Mouse (Mus musculus) thymus, postnatal 0 days (tissue): Measurements from ENCODE around the gene Rasl10a. TPM values are rescaled to one million over a fixed set of nuclear protein-coding genes. Genes with fewer than 3 reads are reported as not detected.

ENCODE experiments used
- microRNA-seq: library from miRNA; unstranded; fragments of <30 nt; microRNA quantifications from one replicate; pipeline ENCODE4, GENCODE M21; 2016; ENCODE audit warnings: borderline number of aligned reads
- polyA plus RNA-seq: library from polyadenylated mRNA; unstranded; fragments of >200 nt; fragmentation: Nextera tagmentation; extraction: Ambion mirVana; gene quantifications from 2 replicates; pipeline ENCODE4 v1.2.1, GENCODE M21; 2015

The Rasl10a gene
- polyA plus RNA-seq, 1 experiment from 2014 or later, result 4.2 TPM

Small RNAs within 50 kb of the gene (microRNA-seq; reads per million reads assigned to microRNA genes)
- not detected for gene Gm47296

Other genes starting within 250 kb of the Rasl10a start
- gene Nf2, start 208.6 kb upstream of the Rasl10a start, polyA plus RNA-seq, result 25.5 and 28.3 TPM in 2 replicates
- gene Nipsnap1, start 184.2 kb upstream of the Rasl10a start, polyA plus RNA-seq, result 46.8 and 50.8 TPM in 2 replicates
- 35.4 and 37.7 TPM in 2 replicates for gene Thoc5, start 162.8 kb upstream of the Rasl10a start, polyA plus RNA-seq
- 3.1 and 3.9 TPM in 2 replicates for gene Nefh, start 110.1 kb upstream of the Rasl10a start, polyA plus RNA-seq
- 56.7 and 59.0 TPM in 2 replicates for gene Ap1b1, start 71.3 kb upstream of the Rasl10a start, polyA plus RNA-seq
- gene Gas2l1, start 7.2 kb downstream of the Rasl10a start, polyA plus RNA-seq, result 12.0 and 12.2 TPM in 2 replicates
- 17.9 and 19.8 TPM in 2 replicates for gene Rhbdd3, start 40.8 kb downstream of the Rasl10a start, polyA plus RNA-seq
- 501 and 565 TPM in 2 replicates for gene Ewsr1, start 41.1 kb downstream of the Rasl10a start, polyA plus RNA-seq
- 46.1 and 51.0 TPM in 2 replicates for gene Emid1, start 94.1 kb downstream of the Rasl10a start, polyA plus RNA-seq
- gene Kremen1, start 203.4 kb downstream of the Rasl10a start, polyA plus RNA-seq, result 42.9 and 54.9 TPM in 2 replicates